Mouse (Mus musculus): ENCODE results near the gene Begain. TPM values are rescaled to one million over a fixed set of nuclear protein-coding genes. Genes with fewer than 3 reads are reported as not detected.

Gene Begain
- polyA plus RNA-seq, 1 experiment from 2014 or later = 2.3 TPM

- H3K4me1 ChIP-seq = no peaks in the 10 kb centered on the region
- H3K27ac ChIP-seq = no peak overlapping the region
- H3K27me3 ChIP-seq (ENCODE audit: poor library complexity, severe bottlenecking) = peaks cover 9% of the 10 kb centered on the region; the same call in 1 of the 2 replicates
- no peak for DNase-seq (ENCODE audit: extremely low spot score, low spot score)
- no peaks in the 10 kb centered on the region for H3K36me3 ChIP-seq (replicated peaks)
- no peaks in the 10 kb centered on the region for H3K9me3 ChIP-seq
- 85% methylated on average over 6 of the region's 6 CpGs for whole genome bisulfite sequencing
- H3K4me3 ChIP-seq = no peak overlapping the region
Measured at GRCm38 (mm10) chr12:109077036-109077435, 9.0 kb upstream of the Begain start.

GRCm38 (mm10) chr12:109074777-109075285, 6.8 kb upstream of the Begain start:
- DNase-seq (ENCODE audit: extremely low spot score, low spot score) = no peak
- H3K36me3 ChIP-seq (replicated peaks) = no peaks in the 10 kb centered on the region
- H3K27ac ChIP-seq = no peak overlapping the region
- peaks cover 27% of the 10 kb centered on the region for H3K27me3 ChIP-seq (ENCODE audit: poor library complexity, severe bottlenecking)
- no peaks in the 10 kb centered on the region for H3K9me3 ChIP-seq
- 85% methylated on average over 2 of the region's 2 CpGs for WGBS
- no peaks in the 10 kb centered on the region for H3K4me1 ChIP-seq
- H3K4me3 ChIP-seq = no peak overlapping the region

- Histone ChIP-seq H3K4me1 (no peaks in the 10 kb centered on the region), H3K9me3 (no peaks in the 10 kb centered on the region), H3K27ac (no peak overlapping the region), H3K4me3 (no peak overlapping the region), H3K27me3 (ENCODE audit: poor library complexity, severe bottlenecking) (peaks cover 34% of the 10 kb centered on the region), H3K36me3 (replicated peaks) (no peaks in the 10 kb centered on the region)
- no peak for DNase-seq (ENCODE audit: extremely low spot score, low spot score)
- WGBS = 92% methylated on average over 6 of the region's 6 CpGs
Measured at GRCm38 (mm10) chr12:109074106-109074505, 6.1 kb upstream of the Begain start.

GRCm38 (mm10) chr12:109071248-109071647, 3.2 kb upstream of the Begain start:
- Histone ChIP-seq H3K9me3 (no peaks in the 10 kb centered on the region), H3K36me3 (replicated peaks) (no peaks in the 10 kb centered on the region), H3K4me1 (peaks cover 20% of the 10 kb centered on the region), H3K27ac (no peak overlapping the region), H3K4me3 (no peak overlapping the region), H3K27me3 (ENCODE audit: poor library complexity, severe bottlenecking) (peaks cover 52% of the 10 kb centered on the region)
- WGBS = 89% methylated on average over 13 of the region's 13 CpGs
- DNase-seq (ENCODE audit: extremely low spot score, low spot score) = no peak

- no peak overlapping the region for H3K27ac ChIP-seq
- WGBS = 61% methylated on average over 2 of the region's 2 CpGs
- no peak overlapping the region for H3K4me3 ChIP-seq
- peaks cover 56% of the 10 kb centered on the region for H3K27me3 ChIP-seq (ENCODE audit: poor library complexity, severe bottlenecking)
- H3K4me1 ChIP-seq = peaks cover 20% of the 10 kb centered on the region
- DNase-seq (ENCODE audit: extremely low spot score, low spot score) = no peak
- H3K36me3 ChIP-seq (replicated peaks) = no peaks in the 10 kb centered on the region
- H3K9me3 ChIP-seq = no peaks in the 10 kb centered on the region
Measured at GRCm38 (mm10) chr12:109069751-109070150, 1.7 kb upstream of the Begain start.

GRCm38 (mm10) chr12:109068738-109069137, 721 bp upstream of the Begain start:
- 80% methylated on average over 7 of the region's 7 CpGs for WGBS
- Histone ChIP-seq H3K4me1 (peaks cover 20% of the 10 kb centered on the region), H3K27me3 (ENCODE audit: poor library complexity, severe bottlenecking) (peaks cover 56% of the 10 kb centered on the region), H3K27ac (peak overlapping the region; percentile 89), H3K36me3 (replicated peaks) (no peaks in the 10 kb centered on the region), H3K4me3 (peak overlapping the region; percentile 66), H3K9me3 (no peaks in the 10 kb centered on the region; the same call in 1 of the 2 replicates)
- DNase-seq (ENCODE audit: extremely low spot score, low spot score) = no peak

- H3K9me3 ChIP-seq = no peaks in the 10 kb centered on the region; the same call in 1 of the 2 replicates
- WGBS = 2% methylated on average over 51 of the region's 59 CpGs
- H3K36me3 ChIP-seq (replicated peaks) = no peaks in the 10 kb centered on the region
- H3K4me1 ChIP-seq = peaks cover 20% of the 10 kb centered on the region
- peak overlapping the region; percentile 89 for H3K27ac ChIP-seq
- H3K27me3 ChIP-seq (ENCODE audit: poor library complexity, severe bottlenecking) = peaks cover 52% of the 10 kb centered on the region
- peak; percentile 46 for DNase-seq (ENCODE audit: extremely low spot score, low spot score)
- peak overlapping the region; percentile 66 for H3K4me3 ChIP-seq
Measured at GRCm38 (mm10) chr12:109067561-109068135, 369 bp downstream of the Begain start.

GRCm38 (mm10) chr12:109058660-109059059, 9.4 kb downstream of the Begain start:
- Histone ChIP-seq H3K4me1 (peaks cover 20% of the 10 kb centered on the region), H3K27ac (no peak overlapping the region), H3K9me3 (no peaks in the 10 kb centered on the region), H3K36me3 (replicated peaks) (no peaks in the 10 kb centered on the region), H3K4me3 (no peak overlapping the region), H3K27me3 (ENCODE audit: poor library complexity, severe bottlenecking) (peaks cover 46% of the 10 kb centered on the region)
- 86% methylated on average over 8 of the region's 8 CpGs for WGBS
- no peak for DNase-seq (ENCODE audit: extremely low spot score, low spot score)

- Histone ChIP-seq H3K9me3 (no peaks in the 10 kb centered on the region), H3K27ac (no peak overlapping the region), H3K27me3 (ENCODE audit: poor library complexity, severe bottlenecking) (peaks cover 56% of the 10 kb centered on the region), H3K36me3 (replicated peaks) (no peaks in the 10 kb centered on the region), H3K4me3 (no peak overlapping the region), H3K4me1 (peaks cover 29% of the 10 kb centered on the region)
- DNase-seq (ENCODE audit: extremely low spot score, low spot score) = no peak
- 75% methylated on average over 4 of the region's 4 CpGs for WGBS
Measured at GRCm38 (mm10) chr12:109057736-109058135, 10.3 kb downstream of the Begain start.

- no peaks in the 10 kb centered on the region for H3K9me3 ChIP-seq
- H3K4me3 ChIP-seq = peak overlapping the region; percentile 65
- peaks cover 32% of the 10 kb centered on the region for H3K4me1 ChIP-seq
- H3K27ac ChIP-seq = peak overlapping the region; percentile 69
- peaks cover 96% of the 10 kb centered on the region for H3K27me3 ChIP-seq (ENCODE audit: poor library complexity, severe bottlenecking)
- no peak for DNase-seq (ENCODE audit: extremely low spot score, low spot score)
- H3K36me3 ChIP-seq (replicated peaks) = no peaks in the 10 kb centered on the region
- WGBS = under 1% methylated on average over 105 of the region's 105 CpGs
Measured at GRCm38 (mm10) chr12:109053020-109053806, 14.8 kb downstream of the Begain start.

GRCm38 (mm10) chr12:109049949-109050348, 18.1 kb downstream of the Begain start:
- 89% methylated on average over 4 of the region's 4 CpGs for WGBS
- Histone ChIP-seq H3K27me3 (ENCODE audit: poor library complexity, severe bottlenecking) (peaks cover 88% of the 10 kb centered on the region), H3K27ac (no peak overlapping the region)

GRCm38 (mm10) chr12:109045581-109045980, 22.4 kb downstream of the Begain start:
- Histone ChIP-seq H3K27me3 (ENCODE audit: poor library complexity, severe bottlenecking) (peaks cover 70% of the 10 kb centered on the region), H3K4me1 (0 out of 2 replicates have a peak, but pooled peaks cover 5% of the 10 kb centered on the region), H3K9me3 (no peaks in the 10 kb centered on the region), H3K36me3 (replicated peaks) (no peaks in the 10 kb centered on the region), H3K4me3 (no peak overlapping the region), H3K27ac (no peak overlapping the region)
- no peak for DNase-seq (ENCODE audit: extremely low spot score, low spot score)
- 88% methylated on average over 7 of the region's 7 CpGs for WGBS

More at GRCm38 (mm10) chr12:109049949-109050348, 18.1 kb downstream of the Begain start:
- peaks cover 29% of the 10 kb centered on the region for H3K4me1 ChIP-seq
- no peak for DNase-seq (ENCODE audit: extremely low spot score, low spot score)
- H3K36me3 ChIP-seq (replicated peaks) = no peaks in the 10 kb centered on the region
- H3K4me3 ChIP-seq = no peak overlapping the region
- no peaks in the 10 kb centered on the region for H3K9me3 ChIP-seq

- H3K27ac ChIP-seq = no peak overlapping the region
- no peak overlapping the region for H3K4me3 ChIP-seq
- H3K27me3 ChIP-seq (ENCODE audit: poor library complexity, severe bottlenecking) = peaks cover 59% of the 10 kb centered on the region
- DNase-seq (ENCODE audit: extremely low spot score, low spot score) = no peak
- no peaks in the 10 kb centered on the region for H3K9me3 ChIP-seq
- no peaks in the 10 kb centered on the region for H3K36me3 ChIP-seq (replicated peaks)
- H3K4me1 ChIP-seq = 0 out of 2 replicates have a peak, but pooled peaks cover 5% of the 10 kb centered on the region
- 29% methylated on average over 5 of the region's 5 CpGs for WGBS
Measured at GRCm38 (mm10) chr12:109044497-109044896, 23.5 kb downstream of the Begain start.
